Mouse (Mus musculus) kidney, postnatal 10 days (tissue): ENCODE results near the gene Snap25.
A peak's percentile ranks its signal among the peaks of the same experiment; 100 is the strongest.

Experiments used
- DNase-seq: peaks from one replicate; pipeline ENCODE4 v3.0.0; 2021; ENCODE audit warnings: mixed read lengths

Snap25 gene

GRCm38 (mm10) chr2:136712441-136713015 lies 725 bp upstream of the Snap25 start:
- no peak for DNase-seq

- peak; percentile 93 for DNase-seq
These were observed 757 bp downstream of the Snap25 start for GRCm38 (mm10) chr2:136714008-136714411.

- no peak for DNase-seq
These were observed 2.3 kb downstream of the Snap25 start for GRCm38 (mm10) chr2:136715531-136715930.

GRCm38 (mm10) chr2:136716400-136716799 lies 3.1 kb downstream of the Snap25 start:
- DNase-seq, result no peak

GRCm38 (mm10) chr2:136720235-136720634 lies 7.0 kb downstream of the Snap25 start:
- DNase-seq, result peak; percentile 66

- DNase-seq, result no peak
These were observed 25.0 kb downstream of the Snap25 start for GRCm38 (mm10) chr2:136738260-136738659.

- no peak for DNase-seq
These were observed 29.0 kb downstream of the Snap25 start for GRCm38 (mm10) chr2:136742230-136742629.

- no peak for DNase-seq
These were observed 31.6 kb downstream of the Snap25 start for GRCm38 (mm10) chr2:136744683-136745326.

- DNase-seq, result no peak
These were observed 32.2 kb downstream of the Snap25 start for GRCm38 (mm10) chr2:136745327-136745994.

- DNase-seq, result no peak
These were observed 40.4 kb downstream of the Snap25 start for GRCm38 (mm10) chr2:136753682-136754081.

GRCm38 (mm10) chr2:136758809-136759551 lies 45.7 kb downstream of the Snap25 start:
- DNase-seq, result no peak

GRCm38 (mm10) chr2:136778156-136778555 lies 64.9 kb downstream of the Snap25 start:
- DNase-seq, result no peak

GRCm38 (mm10) chr2:136778674-136779073 lies 65.4 kb downstream of the Snap25 start:
- DNase-seq, result peak; percentile 5

- DNase-seq, result no peak
These were observed 67.0 kb downstream of the Snap25 start for GRCm38 (mm10) chr2:136780268-136780667.

GRCm38 (mm10) chr2:136784310-136784709 lies 71.1 kb downstream of the Snap25 start:
- DNase-seq, result no peak

GRCm38 (mm10) chr2:136788379-136788778 lies 75.1 kb downstream of the Snap25 start:
- no peak for DNase-seq

- no peak for DNase-seq
These were observed 83.3 kb downstream of the Snap25 start for GRCm38 (mm10) chr2:136796518-136796917.

- no peak for DNase-seq
These were observed 85.7 kb downstream of the Snap25 start for GRCm38 (mm10) chr2:136798887-136799430.

GRCm38 (mm10) chr2:136801102-136801501 lies 87.8 kb downstream of the Snap25 start:
- no peak for DNase-seq

GRCm38 (mm10) chr2:136802076-136802475 lies 88.8 kb downstream of the Snap25 start:
- DNase-seq, result no peak

- no peak for DNase-seq
These were observed 89.9 kb downstream of the Snap25 start for GRCm38 (mm10) chr2:136803142-136803541.

- no peak for DNase-seq
These were observed 94.9 kb downstream of the Snap25 start for GRCm38 (mm10) chr2:136807992-136808726.
